Mouse (Mus musculus): ENCODE data around the gene Gm9844. TPM values are rescaled to one million over a fixed set of nuclear protein-coding genes. Genes with fewer than 3 reads are reported as not detected.

The Gm9844 gene
- polyA plus RNA-seq, 1 experiment from 2014 or later = 33.4 TPM

DNA sequence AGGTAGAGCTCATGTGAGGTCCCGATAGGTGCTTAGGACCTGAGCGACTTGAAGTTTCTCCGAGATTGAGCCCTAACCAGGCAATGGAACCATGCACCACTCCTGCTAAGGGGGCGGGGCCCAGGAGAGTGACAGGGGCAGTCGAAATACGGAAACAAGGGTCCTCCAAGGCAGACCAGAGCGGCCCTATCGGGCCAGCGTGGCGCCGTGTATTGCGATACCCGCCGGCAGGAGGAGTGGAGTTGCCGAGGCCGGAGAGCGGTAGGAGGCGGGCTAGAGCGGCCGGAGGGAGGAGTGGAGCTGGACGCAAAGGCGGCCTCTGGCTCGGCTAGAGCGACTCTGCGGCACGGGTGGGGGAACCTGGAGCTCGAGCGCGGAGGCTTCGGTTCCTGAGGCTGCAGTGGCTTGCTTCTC is 42.1 kb downstream of the Gm9844 start:
- H3K4me3 ChIP-seq (replicated peaks) = peak overlapping the region; percentile 61
- peak overlapping the region; percentile 77 for H3K4me2 ChIP-seq
- WGBS = 0% methylated on average over 30 of the region's 30 CpGs
- ATAC-seq (ENCODE audit: low FRiP score) = peak; percentile 96
- peak overlapping the region; percentile 70 for H3K9ac ChIP-seq (replicated peaks)
- no peaks in the 10 kb centered on the region for H3K9me3 ChIP-seq (replicated peaks)
- peaks cover 11% of the 10 kb centered on the region; the same call in 1 of the 2 replicates for H3K36me3 ChIP-seq
- H3K27me3 ChIP-seq (replicated peaks) = no peaks in the 10 kb centered on the region
- peak overlapping the region; percentile 83 for H3K27ac ChIP-seq (replicated peaks)
- H3K4me1 ChIP-seq = peaks cover 45% of the 10 kb centered on the region

DNA sequence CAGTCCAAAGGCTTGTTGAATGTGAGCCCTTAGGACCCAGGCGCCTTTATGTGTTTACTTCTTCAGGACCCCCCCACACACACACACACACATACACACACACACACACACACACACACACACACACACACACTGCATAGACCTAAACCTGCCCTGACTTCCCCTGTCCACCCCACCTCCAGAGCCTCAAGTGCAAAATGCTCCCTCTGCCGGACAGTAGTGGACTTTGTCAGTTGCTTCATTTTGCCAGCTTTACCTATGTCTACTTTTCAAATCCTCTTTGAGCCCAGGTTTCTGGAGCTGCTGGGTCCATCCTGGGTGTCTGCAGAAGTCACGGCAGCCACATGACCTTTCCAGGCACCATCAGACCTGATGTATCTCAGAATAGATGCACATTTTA is 42.9 kb downstream of the Gm9844 start:
- peak overlapping the region; percentile 70 for H3K9ac ChIP-seq (replicated peaks)
- peaks cover 11% of the 10 kb centered on the region; the same call in 1 of the 2 replicates for H3K36me3 ChIP-seq
- no peaks in the 10 kb centered on the region for H3K9me3 ChIP-seq (replicated peaks)
- peaks cover 45% of the 10 kb centered on the region for H3K4me1 ChIP-seq
- no peaks in the 10 kb centered on the region for H3K27me3 ChIP-seq (replicated peaks)
- H3K27ac ChIP-seq (replicated peaks) = peak overlapping the region; percentile 83
- H3K4me2 ChIP-seq = peak overlapping the region; percentile 77
- H3K4me3 ChIP-seq (replicated peaks) = peak overlapping the region; percentile 61
- peak; percentile 42 for ATAC-seq (ENCODE audit: low FRiP score)
- WGBS = 13% methylated on average over 3 of the region's 3 CpGs

DNA sequence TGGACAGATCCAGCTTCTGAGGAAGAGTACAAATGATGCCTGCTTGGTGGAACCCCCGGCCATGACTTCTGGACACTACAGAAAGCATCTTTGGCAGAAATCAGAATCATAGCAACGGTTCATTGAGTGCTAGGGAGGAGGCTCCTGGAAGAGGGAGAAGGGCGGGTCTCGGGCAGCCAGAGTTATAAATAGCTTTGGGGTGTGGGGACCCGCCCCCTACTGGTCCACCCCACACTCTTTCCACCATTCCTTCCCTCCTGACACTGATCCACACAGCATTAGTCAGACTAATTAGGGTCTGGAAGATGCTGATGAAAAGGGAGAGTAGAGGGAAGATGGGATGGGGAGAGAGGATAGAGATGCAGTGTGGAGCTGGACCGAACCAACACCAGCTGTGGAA is 44.5 kb downstream of the Gm9844 start:
- no peak for ATAC-seq (ENCODE audit: low FRiP score)

DNA sequence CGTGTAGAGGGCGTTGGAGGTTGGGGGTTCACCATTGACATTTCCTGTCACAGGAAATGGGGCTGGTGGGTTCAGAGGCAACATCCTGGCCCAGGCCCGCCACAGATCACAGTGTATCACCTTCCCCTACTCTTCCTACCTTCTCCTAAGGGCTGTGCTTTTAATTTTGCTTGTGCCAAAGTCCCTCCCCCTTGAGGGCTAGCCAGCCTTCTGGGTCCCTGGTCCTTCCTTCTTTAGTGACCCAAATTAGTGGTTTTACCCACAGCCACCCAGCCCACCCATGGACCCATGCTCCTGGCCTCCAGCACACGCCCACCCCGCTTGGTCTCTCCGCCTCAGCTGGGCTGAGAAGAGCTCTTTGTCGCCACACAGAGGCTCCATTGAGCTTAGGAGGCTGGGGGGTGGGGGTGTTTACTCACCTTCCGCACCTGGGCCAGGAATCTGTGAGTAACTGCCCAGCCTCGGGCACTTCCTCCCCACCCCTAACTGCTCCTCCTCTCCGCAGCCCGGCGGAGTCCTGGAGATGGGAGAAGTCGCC is 45.3 kb downstream of the Gm9844 start:
- no peak overlapping the region for H3K9ac ChIP-seq (replicated peaks)
- peaks cover 45% of the 10 kb centered on the region for H3K4me1 ChIP-seq
- H3K36me3 ChIP-seq = peaks cover 24% of the 10 kb centered on the region
- no peak overlapping the region for H3K27ac ChIP-seq (replicated peaks)
- ATAC-seq (ENCODE audit: low FRiP score) = no peak
- peak overlapping the region; percentile 9; the same call in 1 of the 2 replicates for H3K4me2 ChIP-seq
- no peak overlapping the region for H3K4me3 ChIP-seq (replicated peaks)
- no peaks in the 10 kb centered on the region for H3K27me3 ChIP-seq (replicated peaks)
- 40% methylated on average over 13 of the region's 13 CpGs for WGBS
- no peaks in the 10 kb centered on the region for H3K9me3 ChIP-seq (replicated peaks)

More for the DNA sequence above, 44.5 kb downstream of the Gm9844 start:
- H3K27me3 ChIP-seq (replicated peaks) = no peaks in the 10 kb centered on the region
- peak overlapping the region; percentile 9; the same call in 1 of the 2 replicates for H3K4me2 ChIP-seq
- H3K9ac ChIP-seq (replicated peaks) = no peak overlapping the region
- H3K4me1 ChIP-seq = peaks cover 45% of the 10 kb centered on the region
- H3K27ac ChIP-seq (replicated peaks) = no peak overlapping the region
- peaks cover 17% of the 10 kb centered on the region for H3K36me3 ChIP-seq
- H3K4me3 ChIP-seq (replicated peaks) = no peak overlapping the region
- WGBS = 39% methylated on average over 6 of the region's 6 CpGs
- H3K9me3 ChIP-seq (replicated peaks) = no peaks in the 10 kb centered on the region

Other genes with a start within 250 kb of the Gm9844 start
- 0.36 and 0.78 TPM in 2 replicates for gene Lypd3, start 225.7 kb upstream of the Gm9844 start, polyA plus RNA-seq (2015; fragmentation: Nextera tagmentation; extraction: Ambion mirVana)
- gene Tex101, start 185.5 kb upstream of the Gm9844 start, polyA plus RNA-seq (2015; fragmentation: Nextera tagmentation; extraction: Ambion mirVana) = not detected in 2 replicates
- not detected in 2 replicates for gene BC049730, start 153.0 kb upstream of the Gm9844 start, polyA plus RNA-seq (2015; fragmentation: Nextera tagmentation; extraction: Ambion mirVana)
- gene Gm4763, start 135.3 kb upstream of the Gm9844 start, polyA plus RNA-seq (2015; fragmentation: Nextera tagmentation; extraction: Ambion mirVana) = not detected in 2 replicates
- 0.19 and 0.20 TPM in 2 replicates for gene Cd177, start 101.9 kb upstream of the Gm9844 start, polyA plus RNA-seq (2015; fragmentation: Nextera tagmentation; extraction: Ambion mirVana)
- 0.29 and 0.74 TPM in 2 replicates for gene Ceacam10, start 85.0 kb upstream of the Gm9844 start, polyA plus RNA-seq (2015; fragmentation: Nextera tagmentation; extraction: Ambion mirVana)
- gene Lypd4, start 7.7 kb downstream of the Gm9844 start, polyA plus RNA-seq (2015; fragmentation: Nextera tagmentation; extraction: Ambion mirVana) = 0.18 TPM in 1 of 2 replicates, not detected in the other
- 0.26 and 0.36 TPM in 2 replicates for gene Dmrtc2, start 7.8 kb downstream of the Gm9844 start, polyA plus RNA-seq (2015; fragmentation: Nextera tagmentation; extraction: Ambion mirVana)
- gene Rps19, start 22.2 kb downstream of the Gm9844 start, polyA plus RNA-seq (2015; fragmentation: Nextera tagmentation; extraction: Ambion mirVana) = 1,165 and 1,469 TPM in 2 replicates
- 0.35 and 0.45 TPM in 2 replicates for gene Cd79a, start 35.2 kb downstream of the Gm9844 start, polyA plus RNA-seq (2015; fragmentation: Nextera tagmentation; extraction: Ambion mirVana)
- 78.5 and 85.3 TPM in 2 replicates for gene Arhgef1, start 40.7 kb downstream of the Gm9844 start, polyA plus RNA-seq (2015; fragmentation: Nextera tagmentation; extraction: Ambion mirVana)
- 0.98 and 2.0 TPM in 2 replicates for gene Gm4881, start 82.3 kb downstream of the Gm9844 start, polyA plus RNA-seq (2015; fragmentation: Nextera tagmentation; extraction: Ambion mirVana)
- 297 and 336 TPM in 2 replicates for gene Rabac1, start 110.5 kb downstream of the Gm9844 start, polyA plus RNA-seq (2015; fragmentation: Nextera tagmentation; extraction: Ambion mirVana)
- gene Atp1a3, start 143.7 kb downstream of the Gm9844 start, polyA plus RNA-seq (2015; fragmentation: Nextera tagmentation; extraction: Ambion mirVana) = 538 and 586 TPM in 2 replicates
- gene Grik5, start 210.1 kb downstream of the Gm9844 start, polyA plus RNA-seq (2015; fragmentation: Nextera tagmentation; extraction: Ambion mirVana) = 14.9 and 17.8 TPM in 2 replicates
- 31.6 TPM in 2 replicates for gene Zfp574, start 210.4 kb downstream of the Gm9844 start, polyA plus RNA-seq (2015; fragmentation: Nextera tagmentation; extraction: Ambion mirVana)

Measured in neural tube, embryonic 15.5 days (tissue).